Mouse (Mus musculus) mouse trophoblast stem cell (cell line): ENCODE data around the gene Stn1.

Source experiments
- in situ Hi-C, 2 experiments: fragments of 300-500 bp; cut with MseI, MboI; formaldehyde crosslinking; loops; 2 replicates in 1 of 2; 3 replicates in 1 of 2; pipeline ENCODE4 v1.15.1; 2025

Stn1 gene

GRCm38 (mm10) chr19:47455001-47455755, 82.1 kb downstream of the Stn1 start:
- in situ Hi-C loops, result loop anchor here in 1 of 2 experiments (25.0 kb wide), 1 partner anchor 93 kb away; no protein-coding TSS in a partner anchor

- in situ Hi-C loops, result loop anchor here in 1 of 2 experiments (25.0 kb wide), 1 partner anchor 92 kb away; no protein-coding TSS in a partner anchor
Measured at GRCm38 (mm10) chr19:47454167-47455000, 82.9 kb downstream of the Stn1 start.

GRCm38 (mm10) chr19:47453352-47453751, 84.0 kb downstream of the Stn1 start:
- in situ Hi-C loops, result loop anchor here in 1 of 2 experiments (25.0 kb wide), 1 partner anchor 91 kb away; no protein-coding TSS in a partner anchor

GRCm38 (mm10) chr19:47452682-47453081, 84.6 kb downstream of the Stn1 start:
- in situ Hi-C loops, result loop anchor here in 1 of 2 experiments (25.0 kb wide), 1 partner anchor 90 kb away; no protein-coding TSS in a partner anchor

DNA sequence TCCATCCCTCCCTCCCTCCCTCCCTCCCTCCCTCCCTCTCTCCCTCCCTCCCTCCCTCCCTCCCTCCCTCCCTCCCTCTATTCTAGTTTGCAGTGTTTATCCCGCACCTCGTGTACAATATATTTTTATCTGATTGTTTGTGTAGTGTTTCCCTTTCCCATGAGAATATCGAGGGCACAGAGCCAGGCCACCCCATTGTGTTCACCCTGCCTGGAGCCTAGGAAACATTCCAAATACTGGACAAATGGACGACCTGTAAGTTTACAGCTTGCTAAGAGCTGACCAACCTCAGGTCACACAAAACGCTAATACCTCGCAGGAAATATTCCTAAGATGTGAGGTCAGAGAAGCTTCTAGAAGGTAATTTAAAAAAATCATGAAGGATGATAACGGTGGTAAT, 85.1 kb downstream of the Stn1 start:
- in situ Hi-C loops, result loop anchor here in 1 of 2 experiments (25.0 kb wide), 1 partner anchor 90 kb away; no protein-coding TSS in a partner anchor

DNA sequence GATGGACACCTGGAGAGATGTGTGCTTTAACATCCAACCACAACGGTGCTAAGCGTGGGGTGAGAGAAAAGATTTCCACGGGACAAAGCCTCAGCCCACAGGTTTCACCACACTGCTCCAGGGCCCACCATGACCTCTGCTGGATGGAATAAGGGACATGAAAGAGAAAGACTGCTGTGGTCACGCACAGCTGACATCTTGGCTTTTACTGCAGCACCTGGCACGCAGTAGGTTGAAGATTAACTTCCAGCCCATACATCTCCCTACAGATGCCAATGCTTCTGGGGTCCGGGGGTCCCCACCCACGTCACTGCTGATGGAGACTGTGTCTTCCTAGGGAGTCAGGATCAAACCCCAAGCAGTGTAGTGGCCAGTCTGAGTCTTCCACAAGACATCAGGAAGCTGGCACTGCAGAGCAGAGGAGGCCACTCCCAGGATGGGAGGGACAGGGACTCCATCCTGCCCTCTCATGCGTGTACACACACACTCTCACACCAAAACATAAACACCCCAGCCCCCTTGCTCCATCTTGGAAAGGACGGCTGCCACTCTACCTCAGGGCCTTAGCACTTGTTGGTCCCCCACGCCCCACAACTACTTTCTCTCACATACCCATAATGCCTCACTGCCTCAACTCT, 85.7 kb downstream of the Stn1 start:
- in situ Hi-C loops, result loop anchor here in 1 of 2 experiments (25.0 kb wide), 1 partner anchor 89 kb away; no protein-coding TSS in a partner anchor
